Mouse (Mus musculus) granulocyte monocyte progenitor cell, adult 5-6 weeks (primary cell): Measurements from ENCODE around the gene Hrh3. TPM values are rescaled to one million over a fixed set of nuclear protein-coding genes. Genes with fewer than 3 reads are reported as not detected.
A peak's percentile ranks its signal among the peaks of the same experiment; 100 is the strongest.

Experiments used
- ATAC-seq: replicated peaks from 2 replicates; pipeline ENCODE4 v1.8.0; 2016; ENCODE audit warnings: mild to moderate bottlenecking, moderate TSS enrichment, inconsistent platforms; ENCODE audit not compliant: poor library complexity, severe bottlenecking
- total RNA-seq, 2 experiments: library from RNA; stranded (forward) in 1 of 2; stranded (reverse) in 1 of 2; fragments of 200-712, 200-1000 nt in 1 of 2; fragments of >200 nt in 1 of 2; fragmentation: Nextera tagmentation in 1 of 2; gene quantifications; 2 replicates each; pipeline ENCODE4 v1.2.3; 2014 to 2017

Hrh3 gene
- total RNA-seq, 2 experiments from 2014 or later, result not detected

DNA sequence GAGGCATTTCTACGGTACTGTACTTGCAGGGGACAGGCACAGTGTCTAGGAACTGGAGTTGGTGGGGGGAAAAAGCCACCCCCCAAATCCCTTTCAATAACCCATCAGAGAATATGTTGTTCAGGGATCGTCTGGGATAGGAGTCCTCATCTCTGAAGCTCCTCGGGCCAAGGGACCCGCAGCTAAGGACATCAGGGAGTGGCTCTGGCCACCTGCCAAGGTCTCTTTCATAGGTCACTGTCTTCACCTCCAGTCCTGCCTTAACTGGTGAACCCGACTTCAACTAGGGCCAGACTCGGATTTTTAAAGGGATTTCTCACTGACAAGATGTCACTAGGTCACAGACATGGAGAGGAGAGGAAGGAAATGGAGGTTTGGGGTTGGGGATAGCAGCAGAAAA, 4.0 kb upstream of the Hrh3 start:
- no peak for ATAC-seq

DNA sequence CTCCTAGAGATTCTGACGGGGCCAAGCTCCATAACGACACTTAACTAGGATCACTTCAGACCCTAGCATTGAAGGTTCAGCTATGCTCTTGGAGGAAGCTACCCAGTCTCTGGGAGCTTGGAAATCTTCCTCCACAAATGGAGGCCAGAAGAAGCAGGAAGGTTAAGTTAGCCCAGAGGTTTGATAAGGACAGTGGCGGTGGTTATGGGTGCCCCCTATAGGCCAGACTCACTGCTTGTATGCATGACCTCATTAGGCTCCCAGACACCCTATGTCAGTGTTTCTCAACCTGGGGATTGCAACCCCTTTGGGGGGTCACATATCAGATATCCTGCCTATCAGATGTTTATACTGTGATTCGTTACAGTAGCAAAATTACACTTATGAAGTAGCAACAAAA, 2.8 kb upstream of the Hrh3 start:
- peak; percentile 48; the same call in 1 of the 2 replicates for ATAC-seq

GRCm38 (mm10) chr2:180105441-180106190, 1.3 kb upstream of the Hrh3 start:
- ATAC-seq, result no peak

- no peak for ATAC-seq
Measured at GRCm38 (mm10) chr2:180104659-180105377, 530 bp upstream of the Hrh3 start.

DNA sequence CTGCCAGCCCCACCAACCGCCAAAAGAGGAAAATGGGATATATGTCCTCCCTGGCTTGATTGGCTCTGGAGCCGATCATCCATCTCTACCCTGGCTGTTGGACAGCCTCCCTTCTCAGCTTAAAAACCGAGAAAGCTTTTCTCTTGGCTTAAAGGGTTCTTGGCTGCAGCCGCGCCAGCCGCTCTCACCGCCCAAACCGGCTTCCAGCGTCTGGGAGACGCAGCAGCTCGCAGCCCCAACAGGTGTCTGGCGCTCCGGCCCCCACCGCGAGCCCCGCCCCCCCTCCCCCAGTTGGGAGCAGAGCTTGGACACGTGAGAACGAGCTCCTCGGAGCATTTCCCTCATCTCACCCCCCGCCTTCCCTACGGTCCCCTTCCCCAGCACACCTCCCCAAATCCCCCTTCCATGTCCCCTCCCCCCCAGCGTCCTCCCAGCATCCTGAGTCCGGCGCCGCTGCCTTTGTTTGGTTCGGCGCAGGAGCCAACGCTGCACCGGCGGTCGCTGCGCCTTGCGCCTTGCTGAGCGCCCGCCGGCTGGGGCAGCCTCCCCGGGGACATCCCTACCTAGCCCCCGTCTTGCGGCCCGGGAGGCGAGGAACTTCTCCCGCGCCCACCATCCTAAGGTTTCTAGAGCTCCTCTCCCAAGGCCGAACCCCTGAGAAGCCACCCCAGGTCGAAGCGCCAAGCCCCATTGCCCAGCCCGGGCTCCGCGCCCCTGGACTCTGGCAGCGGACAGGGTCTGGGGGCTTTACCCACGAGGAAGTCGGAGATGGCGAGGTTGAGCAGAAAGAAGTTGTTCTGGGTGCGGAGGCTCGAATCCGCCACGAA, 924 bp downstream of the Hrh3 start:
- ATAC-seq, result no peak

DNA sequence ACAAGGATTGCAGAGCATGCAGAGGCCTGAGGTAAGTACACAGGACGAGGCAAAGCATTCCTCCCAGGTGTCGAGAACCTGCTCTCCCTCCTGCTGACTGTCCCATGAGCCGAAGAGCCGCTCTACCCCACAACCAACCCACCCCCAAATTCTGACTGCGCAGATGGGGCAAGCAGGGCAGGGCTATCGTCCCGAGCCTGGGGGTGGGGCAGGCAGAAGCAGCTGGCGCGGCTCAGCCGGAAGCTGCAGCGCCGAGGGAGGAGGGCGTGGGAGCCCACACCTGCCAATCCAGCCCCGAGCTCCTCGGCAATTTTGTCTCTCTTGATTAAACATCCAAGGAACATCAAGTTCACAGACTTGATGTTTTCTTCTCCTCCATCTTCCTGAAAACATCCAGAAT, 4.8 kb downstream of the Hrh3 start:
- ATAC-seq, result 0 out of 2 replicates have a peak, but pooled peaks have one; percentile 8

DNA sequence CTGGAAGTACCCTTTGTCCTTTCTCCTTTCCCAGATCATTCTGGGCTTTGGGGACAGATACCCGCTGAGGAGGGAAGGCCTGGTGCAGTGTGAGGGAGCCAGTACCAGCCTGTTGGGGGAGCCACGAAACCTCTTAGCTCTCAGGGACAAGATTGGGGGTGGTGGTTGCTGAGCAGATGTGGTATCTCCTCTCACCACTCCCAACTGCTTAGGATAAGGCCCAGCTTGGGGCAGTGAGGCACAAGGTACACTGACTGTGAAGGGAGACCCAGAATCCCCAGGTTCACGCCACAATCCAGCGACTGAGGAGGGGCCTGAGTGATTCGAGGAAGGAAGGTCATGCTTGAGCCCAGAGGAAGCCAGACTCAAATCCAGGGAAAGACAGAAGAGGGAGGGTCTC, 6.1 kb downstream of the Hrh3 start:
- ATAC-seq, result no peak

DNA sequence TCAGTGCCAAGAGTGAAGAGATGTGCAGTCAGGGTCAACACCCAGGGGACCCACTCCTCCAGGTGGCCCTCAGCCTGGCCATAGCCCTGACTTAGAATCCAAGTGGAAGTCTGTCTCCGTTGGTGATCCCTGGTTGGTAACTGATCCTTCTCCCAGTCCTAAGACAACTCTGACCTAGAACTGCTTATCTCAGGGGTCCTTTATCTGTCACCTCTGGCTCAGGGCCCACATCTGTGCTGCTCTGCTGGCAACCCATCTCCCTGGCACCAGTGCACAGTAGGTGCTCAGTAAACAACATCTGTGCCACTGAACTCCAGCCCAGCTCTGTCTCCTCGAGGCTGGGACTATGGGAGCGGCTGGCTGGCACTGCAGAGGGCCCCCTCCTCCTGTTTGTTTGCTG, 6.7 kb downstream of the Hrh3 start:
- no peak for ATAC-seq

DNA sequence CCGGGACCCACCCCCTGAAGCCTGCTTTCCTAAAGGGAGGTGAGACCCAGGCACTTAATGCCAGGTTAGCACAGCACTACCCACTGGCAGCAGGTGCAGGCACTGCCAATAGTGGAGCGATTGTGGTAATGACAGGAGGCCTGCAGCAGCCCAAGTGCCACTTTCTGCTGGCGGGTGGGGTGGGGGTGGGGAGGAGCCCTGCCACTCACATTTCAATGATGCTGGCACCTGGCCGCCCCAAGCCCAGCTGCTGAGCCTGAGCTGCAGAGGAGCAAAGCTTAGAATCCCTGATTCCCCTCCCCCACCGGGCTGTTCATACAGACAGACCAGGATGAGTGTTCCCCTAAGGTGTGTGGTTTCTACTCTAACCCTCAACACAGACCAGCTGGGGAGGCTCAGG, 8.6 kb downstream of the Hrh3 start:
- no peak for ATAC-seq

DNA sequence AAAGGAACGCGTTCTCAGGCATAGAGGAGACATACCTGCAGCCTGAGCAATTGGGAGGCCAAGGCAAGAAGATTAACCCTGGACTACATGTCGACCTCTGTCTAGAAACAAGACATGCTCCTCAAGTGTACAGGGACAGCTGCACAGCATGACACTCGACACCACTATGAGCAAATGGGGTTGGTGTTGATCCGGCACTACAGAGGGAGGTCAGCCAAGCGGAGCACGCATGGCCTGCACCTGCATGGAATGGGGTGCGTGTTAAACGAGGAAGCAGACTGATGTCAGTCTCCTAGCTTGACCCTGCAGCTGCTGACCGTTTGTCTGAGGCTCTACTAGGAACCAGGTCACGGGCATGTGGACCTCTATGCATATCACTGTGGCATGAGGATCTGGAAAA, 14.0 kb downstream of the Hrh3 start:
- no peak for ATAC-seq

GRCm38 (mm10) chr2:180087472-180087871, 16.8 kb downstream of the Hrh3 start:
- ATAC-seq, result 0 out of 2 replicates have a peak, but pooled peaks have one; percentile 28

- no peak for ATAC-seq
Measured at GRCm38 (mm10) chr2:180086637-180087027, 17.7 kb downstream of the Hrh3 start.

DNA sequence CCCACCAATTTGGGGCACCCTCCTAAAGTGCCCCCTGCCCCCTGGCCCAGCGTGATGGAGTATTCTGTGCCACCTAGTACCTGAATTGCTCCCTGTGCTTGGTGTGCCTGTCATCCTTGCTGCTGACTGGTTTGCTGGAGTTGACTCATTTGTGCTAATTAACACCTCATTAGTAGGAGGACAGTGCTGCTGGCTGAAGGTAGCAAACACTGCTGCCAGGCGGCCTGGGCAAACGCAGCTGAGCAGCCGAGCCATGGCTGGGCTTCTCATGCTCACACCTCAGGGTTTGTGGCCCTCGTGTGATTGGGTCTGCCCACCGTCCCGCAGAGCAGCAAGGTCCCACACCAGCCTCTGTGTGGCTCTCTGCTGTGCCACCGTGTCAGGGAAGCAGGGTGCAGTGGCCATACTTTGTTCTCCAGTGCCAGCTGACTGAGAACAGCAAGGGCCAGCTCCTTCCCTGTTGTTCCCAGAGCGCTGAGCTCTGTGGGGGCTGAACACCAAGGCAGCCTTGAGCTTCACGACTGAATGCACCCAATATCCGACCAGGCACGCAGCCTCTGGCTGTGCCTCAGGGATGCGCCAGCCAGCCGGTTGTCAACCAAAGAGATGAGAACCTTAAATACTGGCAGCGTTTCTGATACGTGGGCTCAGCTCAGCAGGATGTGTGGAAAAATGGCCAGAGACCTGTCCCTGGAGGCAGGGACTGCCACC, 18.2 kb downstream of the Hrh3 start:
- no peak for ATAC-seq

DNA sequence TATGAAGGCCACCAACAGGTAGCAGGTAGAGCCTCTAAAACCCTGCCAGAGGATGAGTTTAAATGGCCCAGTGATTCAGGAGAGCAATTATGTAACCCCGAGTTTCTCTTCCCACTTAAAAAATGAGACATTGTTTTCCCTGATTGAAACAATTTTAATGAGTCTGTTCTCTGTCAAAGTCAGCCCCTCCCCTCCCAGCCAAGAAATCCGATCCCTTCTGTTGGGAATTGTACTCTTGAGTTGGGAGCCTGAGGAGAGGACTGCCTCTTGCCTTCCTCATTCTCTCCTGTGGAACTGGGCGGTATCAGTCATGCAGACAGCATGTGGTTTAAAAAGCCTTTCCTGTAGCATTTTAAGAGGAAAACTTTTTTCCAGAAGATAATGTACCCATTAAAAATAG, 19.7 kb downstream of the Hrh3 start:
- no peak for ATAC-seq

GRCm38 (mm10) chr2:180083063-180083462, 21.2 kb downstream of the Hrh3 start:
- no peak for ATAC-seq

- ATAC-seq, result no peak
Measured at GRCm38 (mm10) chr2:180080680-180081079, 23.6 kb downstream of the Hrh3 start.

- no peak for ATAC-seq
Measured at GRCm38 (mm10) chr2:180077622-180078021, 26.7 kb downstream of the Hrh3 start.

GRCm38 (mm10) chr2:180072886-180073285, 31.4 kb downstream of the Hrh3 start:
- no peak for ATAC-seq

DNA sequence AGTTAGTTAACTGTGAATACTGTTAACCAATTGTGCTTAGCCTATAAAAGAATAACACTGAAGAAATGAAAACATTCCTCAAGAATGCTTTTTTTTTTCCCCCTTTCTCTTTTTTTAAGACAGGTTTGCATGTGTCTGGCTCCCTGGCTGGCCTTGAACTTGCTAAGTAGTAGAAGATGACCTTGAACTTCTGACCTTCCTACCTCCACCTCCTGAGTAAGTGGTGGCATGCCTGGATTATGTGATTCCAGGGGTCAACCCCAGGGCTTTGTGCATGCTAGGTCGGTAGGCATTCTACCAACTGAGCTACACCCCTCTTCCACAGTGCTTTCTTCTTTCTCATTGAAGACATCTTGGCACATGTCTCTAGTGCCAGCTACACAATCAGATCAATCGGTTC, 32.6 kb downstream of the Hrh3 start:
- ATAC-seq, result no peak
